Mouse (Mus musculus) forebrain, embryonic 12.5 days (tissue): ENCODE results near the gene Negr1. TPM values are rescaled to one million over a fixed set of nuclear protein-coding genes. Genes with fewer than 3 reads are reported as not detected.

Experiments used
- ATAC-seq: fragments of 200-750 bp; cut with Nextera tagmentation; 2 replicates; pipeline ENCODE4 v1.8.0; 2017; ENCODE audit warnings: moderate TSS enrichment; ENCODE audit not compliant: low FRiP score
- H3K27ac ChIP-seq: fragments of 300-500 bp; sonication (generic); 2 replicates; pipeline ENCODE4 v1.5.1; 2016; ENCODE audit warnings: mild to moderate bottlenecking
- H3K27me3 ChIP-seq: fragments of 300-500 bp; sonication (generic); 2 replicates; pipeline ENCODE4 v1.6.1; 2016; ENCODE audit warnings: mild to moderate bottlenecking
- H3K36me3 ChIP-seq: fragments of 300-500 bp; sonication (generic); replicated peaks from 2 replicates; pipeline ENCODE4 v1.6.1; 2016; ENCODE audit warnings: mild to moderate bottlenecking
- H3K4me1 ChIP-seq: fragments of 300-500 bp; sonication (generic); 2 replicates; pipeline ENCODE4 v1.6.1; 2016
- H3K4me2 ChIP-seq: fragments of 300-500 bp; sonication (generic); 2 replicates; pipeline ENCODE4 v1.6.1; 2016; ENCODE audit warnings: mild to moderate bottlenecking, moderate library complexity
- H3K4me3 ChIP-seq: fragments of 300-500 bp; sonication (generic); replicated peaks from 2 replicates; pipeline ENCODE4 v1.5.1; 2016; ENCODE audit warnings: mild to moderate bottlenecking
- H3K9ac ChIP-seq: fragments of 300-500 bp; sonication (generic); 2 replicates; pipeline ENCODE4 v1.6.1; 2016; ENCODE audit warnings: mild to moderate bottlenecking
- H3K9me3 ChIP-seq: fragments of 300-500 bp; sonication (generic); 2 replicates; pipeline ENCODE4 v1.6.1; 2016
- WGBS: fragments of 180-500 bp; shearing (Covaris S2); methylation state at CpG from one replicate; pipeline ENCODE4 v1.1.7; 2016; 5-methylcytosine and 5-hydroxymethylcytosine counted together
- polyA plus RNA-seq: library from polyadenylated mRNA; unstranded; fragments of >200 nt; fragmentation: Nextera tagmentation; extraction: Ambion mirVana; gene quantifications from 2 replicates; pipeline ENCODE4 v1.2.1, GENCODE M21; 2016

Negr1 gene
- polyA plus RNA-seq, 1 experiment from 2014 or later: 16.2 TPM

GRCm38 (mm10) chr3:157079250-157079965, 517.8 kb downstream of the Negr1 start:
- no peaks in the 10 kb centered on the region for H3K9me3 ChIP-seq
- no peak for ATAC-seq
- H3K9ac ChIP-seq: no peak overlapping the region
- no peak overlapping the region for H3K4me2 ChIP-seq
- H3K36me3 ChIP-seq: no peaks in the 10 kb centered on the region
- H3K4me3 ChIP-seq: no peak overlapping the region
- H3K27me3 ChIP-seq: no peaks in the 10 kb centered on the region
- no peak overlapping the region for H3K27ac ChIP-seq
- no peaks in the 10 kb centered on the region for H3K4me1 ChIP-seq
- 86% methylated on average over 2 of the region's 2 CpGs for WGBS

- no peak for ATAC-seq
- Histone ChIP-seq H3K4me2 (no peak overlapping the region), H3K4me3 (no peak overlapping the region), H3K27ac (no peak overlapping the region), H3K27me3 (no peaks in the 10 kb centered on the region), H3K4me1 (no peaks in the 10 kb centered on the region), H3K36me3 (no peaks in the 10 kb centered on the region), H3K9me3 (no peaks in the 10 kb centered on the region), H3K9ac (no peak overlapping the region)
- WGBS: 79% methylated on average over 1 of the region's 1 CpGs
These were observed 518.3 kb downstream of the Negr1 start for GRCm38 (mm10) chr3:157079966-157080306.

- Histone ChIP-seq H3K27ac (no peak overlapping the region), H3K4me3 (no peak overlapping the region), H3K9ac (no peak overlapping the region), H3K4me1 (no peaks in the 10 kb centered on the region), H3K9me3 (no peaks in the 10 kb centered on the region), H3K27me3 (no peaks in the 10 kb centered on the region), H3K36me3 (no peaks in the 10 kb centered on the region), H3K4me2 (no peak overlapping the region)
- WGBS: 85% methylated on average over 1 of the region's 1 CpGs
- no peak for ATAC-seq
These were observed 519.0 kb downstream of the Negr1 start for GRCm38 (mm10) chr3:157080585-157080984.

- no peak overlapping the region for H3K4me2 ChIP-seq
These were observed 521.5 kb downstream of the Negr1 start for GRCm38 (mm10) chr3:157082808-157083784.

GRCm38 (mm10) chr3:157085180-157085579, 523.6 kb downstream of the Negr1 start:
- WGBS: 88% methylated on average over 1 of the region's 1 CpGs
- H3K9me3 ChIP-seq: no peaks in the 10 kb centered on the region
- no peak overlapping the region for H3K9ac ChIP-seq
- no peaks in the 10 kb centered on the region for H3K27me3 ChIP-seq
- H3K4me1 ChIP-seq: no peaks in the 10 kb centered on the region
- no peak overlapping the region for H3K27ac ChIP-seq
- H3K36me3 ChIP-seq: no peaks in the 10 kb centered on the region
- H3K4me2 ChIP-seq: no peak overlapping the region
- ATAC-seq: no peak
- H3K4me3 ChIP-seq: no peak overlapping the region

More at GRCm38 (mm10) chr3:157082808-157083784, 521.5 kb downstream of the Negr1 start:
- Histone ChIP-seq H3K4me3 (no peak overlapping the region), H3K9me3 (no peaks in the 10 kb centered on the region), H3K27ac (no peak overlapping the region), H3K4me1 (no peaks in the 10 kb centered on the region), H3K9ac (no peak overlapping the region), H3K27me3 (no peaks in the 10 kb centered on the region), H3K36me3 (no peaks in the 10 kb centered on the region)
- WGBS: 84% methylated on average over 8 of the region's 8 CpGs
- 0 out of 2 replicates have a peak, but pooled peaks have one; percentile 39 for ATAC-seq

GRCm38 (mm10) chr3:157090051-157090450, 528.5 kb downstream of the Negr1 start:
- no peak overlapping the region for H3K4me2 ChIP-seq
- H3K36me3 ChIP-seq: no peaks in the 10 kb centered on the region
- no peaks in the 10 kb centered on the region for H3K4me1 ChIP-seq
- no peaks in the 10 kb centered on the region for H3K9me3 ChIP-seq
- no peak overlapping the region for H3K9ac ChIP-seq
- ATAC-seq: no peak
- WGBS: 77% methylated on average over 4 of the region's 4 CpGs
- no peaks in the 10 kb centered on the region for H3K27me3 ChIP-seq
- no peak overlapping the region for H3K27ac ChIP-seq
- H3K4me3 ChIP-seq: no peak overlapping the region

GRCm38 (mm10) chr3:157096284-157096683, 534.7 kb downstream of the Negr1 start:
- no peaks in the 10 kb centered on the region for H3K4me1 ChIP-seq
- ATAC-seq: no peak
- no peaks in the 10 kb centered on the region for H3K9me3 ChIP-seq

GRCm38 (mm10) chr3:157097514-157097913, 535.9 kb downstream of the Negr1 start:
- Histone ChIP-seq H3K27ac (no peak overlapping the region), H3K9ac (no peak overlapping the region), H3K4me1 (no peaks in the 10 kb centered on the region), H3K9me3 (no peaks in the 10 kb centered on the region), H3K36me3 (no peaks in the 10 kb centered on the region), H3K4me2 (no peak overlapping the region), H3K4me3 (no peak overlapping the region), H3K27me3 (no peaks in the 10 kb centered on the region)
- no peak for ATAC-seq

More at GRCm38 (mm10) chr3:157096284-157096683, 534.7 kb downstream of the Negr1 start:
- H3K4me2 ChIP-seq: no peak overlapping the region
- H3K27ac ChIP-seq: no peak overlapping the region
- no peak overlapping the region for H3K9ac ChIP-seq
- no peak overlapping the region for H3K4me3 ChIP-seq
- WGBS: 88% methylated on average over 1 of the region's 1 CpGs
- no peaks in the 10 kb centered on the region for H3K36me3 ChIP-seq
- H3K27me3 ChIP-seq: no peaks in the 10 kb centered on the region

GRCm38 (mm10) chr3:157098417-157098816, 536.8 kb downstream of the Negr1 start:
- no peak for ATAC-seq
- H3K27me3 ChIP-seq: no peaks in the 10 kb centered on the region
- no peaks in the 10 kb centered on the region for H3K36me3 ChIP-seq
- no peaks in the 10 kb centered on the region for H3K9me3 ChIP-seq
- 39% methylated on average over 6 of the region's 6 CpGs for WGBS
- H3K4me3 ChIP-seq: no peak overlapping the region
- no peak overlapping the region for H3K4me2 ChIP-seq
- no peaks in the 10 kb centered on the region for H3K4me1 ChIP-seq
- H3K27ac ChIP-seq: no peak overlapping the region
- no peak overlapping the region for H3K9ac ChIP-seq

GRCm38 (mm10) chr3:157104866-157105579, 543.4 kb downstream of the Negr1 start:
- H3K4me3 ChIP-seq: no peak overlapping the region
- WGBS: 84% methylated on average over 3 of the region's 3 CpGs
- H3K36me3 ChIP-seq: no peaks in the 10 kb centered on the region
- no peak overlapping the region for H3K27ac ChIP-seq
- H3K4me2 ChIP-seq: no peak overlapping the region
- no peaks in the 10 kb centered on the region for H3K4me1 ChIP-seq
- no peak overlapping the region for H3K9ac ChIP-seq
- no peaks in the 10 kb centered on the region for H3K27me3 ChIP-seq
- no peak for ATAC-seq
- H3K9me3 ChIP-seq: no peaks in the 10 kb centered on the region

GRCm38 (mm10) chr3:157105580-157106264, 544.1 kb downstream of the Negr1 start:
- H3K36me3 ChIP-seq: no peaks in the 10 kb centered on the region
- 70% methylated on average over 6 of the region's 6 CpGs for WGBS
- H3K9ac ChIP-seq: no peak overlapping the region
- ATAC-seq: no peak
- no peak overlapping the region for H3K27ac ChIP-seq
- H3K27me3 ChIP-seq: no peaks in the 10 kb centered on the region
- H3K4me3 ChIP-seq: no peak overlapping the region
- no peak overlapping the region for H3K4me2 ChIP-seq
- no peaks in the 10 kb centered on the region for H3K9me3 ChIP-seq
- H3K4me1 ChIP-seq: no peaks in the 10 kb centered on the region

- no peaks in the 10 kb centered on the region for H3K9me3 ChIP-seq
- H3K27ac ChIP-seq: no peak overlapping the region
- WGBS: 84% methylated on average over 2 of the region's 2 CpGs
- no peaks in the 10 kb centered on the region for H3K4me1 ChIP-seq
- no peak overlapping the region for H3K9ac ChIP-seq
- ATAC-seq: no peak
- H3K4me2 ChIP-seq: no peak overlapping the region
- H3K36me3 ChIP-seq: no peaks in the 10 kb centered on the region
- H3K4me3 ChIP-seq: no peak overlapping the region
- H3K27me3 ChIP-seq: no peaks in the 10 kb centered on the region
These were observed 546.6 kb downstream of the Negr1 start for GRCm38 (mm10) chr3:157108156-157108555.
